Mouse (Mus musculus) mouse trophoblast stem cell (cell line): ENCODE data around the gene Prkca.

ENCODE experiments used
- in situ Hi-C, 2 experiments: fragments of 300-500 bp; cut with MseI, MboI; formaldehyde crosslinking; loops; 2 replicates in 1 of 2; 3 replicates in 1 of 2; pipeline ENCODE4 v1.15.1; 2025

The Prkca gene

GRCm38 (mm10) chr11:108299913-108300312, 43.8 kb downstream of the Prkca start:
- in situ Hi-C loops: no loop called here

DNA sequence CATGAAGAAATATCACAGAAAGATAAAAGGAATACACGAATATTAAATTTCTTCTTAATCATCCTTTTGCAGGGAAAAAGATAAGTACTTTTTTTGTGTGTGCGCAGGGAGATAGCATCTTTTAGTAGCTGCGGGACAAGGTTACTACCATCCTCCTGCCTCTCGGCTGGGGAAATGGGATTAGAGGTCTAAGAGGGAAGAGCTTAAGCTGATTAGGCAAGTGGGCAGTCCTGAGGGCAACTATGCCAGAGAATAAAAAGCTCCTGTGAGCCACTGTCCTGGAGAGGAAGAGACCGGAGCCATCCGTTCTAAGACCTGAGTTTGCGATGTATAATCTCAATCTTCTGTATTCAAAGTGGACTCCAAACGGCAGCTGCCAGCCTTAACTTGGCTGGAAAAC, 45.8 kb downstream of the Prkca start:
- in situ Hi-C loops: no loop called here

GRCm38 (mm10) chr11:108295373-108295772, 48.4 kb downstream of the Prkca start:
- in situ Hi-C loops: no loop called here

DNA sequence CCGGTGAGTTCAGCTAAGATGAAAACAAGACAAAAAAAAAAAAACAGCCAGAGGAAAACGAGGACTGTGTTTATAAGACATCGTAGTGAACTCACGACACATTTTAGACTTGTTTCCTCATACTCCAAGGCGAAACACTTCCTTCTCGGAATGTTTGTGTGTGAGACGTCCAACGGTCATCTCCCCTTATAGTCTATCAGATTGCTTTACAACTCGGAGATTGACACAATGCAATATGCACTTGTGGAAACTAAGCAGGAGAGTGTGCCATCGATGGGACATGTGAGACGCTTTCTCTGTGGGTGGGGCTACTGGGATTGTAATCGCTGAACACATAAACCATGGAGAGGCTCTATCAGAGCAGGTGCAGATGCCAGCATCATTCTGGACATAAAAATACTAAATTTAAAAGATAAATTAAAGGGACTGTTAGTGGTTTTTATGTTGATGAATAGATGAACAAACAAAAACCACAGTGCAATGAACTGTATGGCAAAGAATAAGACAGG, 49.4 kb downstream of the Prkca start:
- in situ Hi-C loops: no loop called here

GRCm38 (mm10) chr11:108293843-108294242, 49.9 kb downstream of the Prkca start:
- in situ Hi-C loops: no loop called here

- in situ Hi-C loops: no loop called here
Measured at GRCm38 (mm10) chr11:108289192-108289591, 54.5 kb downstream of the Prkca start.

DNA sequence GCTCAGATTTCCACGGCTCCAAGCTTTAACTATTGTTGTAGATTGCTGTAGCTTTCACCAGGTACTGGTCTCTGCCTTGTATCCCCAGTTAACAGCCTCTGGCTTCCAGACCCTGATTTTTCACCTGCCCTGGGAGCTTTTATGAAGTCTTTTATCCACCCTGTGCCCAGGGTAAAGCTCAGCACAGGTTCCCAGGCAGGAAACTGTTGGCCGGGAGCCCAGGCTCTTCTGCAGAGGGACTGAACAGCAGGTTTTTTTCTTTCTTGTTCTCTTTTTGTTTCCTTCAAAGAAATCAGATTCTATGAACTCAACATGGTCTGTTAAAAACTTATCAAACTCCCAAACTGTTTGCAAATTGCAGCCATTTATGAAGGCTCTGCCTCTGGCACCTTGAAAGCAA, 56.4 kb downstream of the Prkca start:
- in situ Hi-C loops: no loop called here

- in situ Hi-C loops: no loop called here
Measured at GRCm38 (mm10) chr11:108285046-108285445, 58.7 kb downstream of the Prkca start.

DNA sequence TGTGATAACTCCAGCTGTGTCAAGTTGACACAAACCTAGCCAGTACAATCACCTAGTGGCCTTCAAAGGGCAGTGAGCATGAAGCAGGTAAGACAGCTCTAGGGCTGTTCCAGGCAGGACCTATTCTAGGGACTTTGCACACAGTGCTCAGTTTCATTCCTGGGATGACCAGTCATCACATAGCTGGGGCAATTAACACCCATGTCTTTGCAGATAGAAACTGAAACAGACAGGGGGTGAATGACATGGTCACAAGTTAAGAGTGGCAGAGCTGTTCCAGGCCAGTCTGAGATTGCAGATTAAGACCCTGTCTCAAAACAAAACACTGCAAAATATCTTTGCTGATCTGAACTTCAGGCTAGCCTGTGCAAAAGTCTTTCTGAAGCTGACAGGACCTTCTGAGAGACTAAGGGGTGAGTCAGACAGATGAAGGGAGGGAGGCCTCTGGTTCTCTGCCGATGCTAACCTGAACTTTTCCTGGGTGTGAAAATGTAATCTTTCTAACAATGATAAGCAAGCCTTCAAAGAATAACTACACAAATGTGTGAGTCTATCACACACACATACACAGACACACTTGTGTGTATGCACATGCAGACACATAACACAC, 60.8 kb downstream of the Prkca start:
- in situ Hi-C loops: no loop called here

DNA sequence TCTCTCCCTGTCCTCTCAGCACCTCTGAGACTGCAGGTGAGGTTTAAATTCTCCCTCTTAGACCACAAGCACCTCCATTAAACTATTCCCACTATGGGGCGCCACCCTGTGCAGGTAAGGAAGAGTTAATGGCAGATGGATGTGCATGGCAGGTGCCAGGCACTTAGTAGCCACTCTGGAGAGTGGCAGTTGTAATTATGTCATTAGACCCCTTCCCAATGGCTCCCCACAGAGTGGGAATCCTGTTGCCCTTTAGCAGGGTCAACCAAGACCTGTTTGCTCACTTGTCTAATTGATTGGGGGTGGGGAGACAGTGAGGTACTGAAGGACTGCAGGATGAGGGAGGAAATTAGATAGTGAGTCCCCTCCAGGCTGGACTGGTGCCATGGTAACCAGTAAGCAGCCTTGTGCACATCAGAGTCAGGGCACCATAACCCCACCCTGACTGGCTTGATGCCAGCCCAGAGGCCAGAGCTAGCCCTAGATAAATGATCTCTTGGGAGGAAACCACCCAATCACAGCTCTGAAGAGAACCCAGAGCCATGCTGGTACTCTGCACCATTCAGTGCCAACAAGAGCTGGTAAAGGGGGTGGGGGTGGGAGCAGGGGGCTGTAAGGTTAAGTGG, 63.9 kb downstream of the Prkca start:
- in situ Hi-C loops: no loop called here

DNA sequence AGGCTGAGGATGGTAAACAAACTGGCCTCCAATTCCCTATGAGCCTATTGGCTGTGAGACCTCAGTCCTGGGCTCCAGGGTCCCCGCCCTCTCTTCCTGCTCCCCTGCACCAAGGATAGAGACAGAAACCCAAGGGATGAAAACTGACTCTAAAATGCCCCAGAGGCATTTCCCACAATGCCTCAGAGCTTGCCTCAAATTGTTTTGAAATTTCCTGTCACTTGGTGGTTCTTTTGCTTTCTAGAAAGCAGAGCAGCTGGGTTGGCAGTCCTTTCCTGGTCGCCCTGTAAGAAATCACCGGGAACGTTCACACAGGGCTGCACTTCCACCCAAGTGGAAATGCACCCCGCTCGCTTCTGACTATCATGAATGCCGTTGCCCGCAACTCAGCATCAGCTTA, 66.6 kb downstream of the Prkca start:
- in situ Hi-C loops: no loop called here

DNA sequence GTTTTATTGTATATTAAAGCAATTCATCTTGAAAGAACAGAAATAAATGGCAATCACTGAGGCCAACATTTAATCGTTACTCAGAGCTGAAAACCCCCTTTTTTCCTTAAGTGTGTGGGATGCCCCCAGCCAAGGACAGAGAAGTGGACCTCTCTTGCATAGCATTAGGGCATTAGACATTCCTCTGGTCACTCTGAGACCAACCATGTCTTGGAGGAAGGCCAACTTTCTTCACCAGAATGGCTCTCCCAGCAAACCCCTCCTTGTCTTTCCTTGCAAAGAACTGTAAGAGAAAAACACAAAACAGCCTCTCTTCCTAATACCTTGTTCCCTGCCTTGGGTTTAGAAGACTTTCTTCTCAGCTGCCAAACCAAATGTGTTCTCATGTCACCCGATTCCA, 67.6 kb downstream of the Prkca start:
- in situ Hi-C loops: no loop called here

GRCm38 (mm10) chr11:108274046-108274445, 69.7 kb downstream of the Prkca start:
- in situ Hi-C loops: no loop called here

- in situ Hi-C loops: no loop called here
Measured at GRCm38 (mm10) chr11:108273415-108273965, 70.2 kb downstream of the Prkca start.

GRCm38 (mm10) chr11:108272601-108273414, 70.9 kb downstream of the Prkca start:
- in situ Hi-C loops: no loop called here

GRCm38 (mm10) chr11:108271305-108271704, 72.4 kb downstream of the Prkca start:
- in situ Hi-C loops: no loop called here

DNA sequence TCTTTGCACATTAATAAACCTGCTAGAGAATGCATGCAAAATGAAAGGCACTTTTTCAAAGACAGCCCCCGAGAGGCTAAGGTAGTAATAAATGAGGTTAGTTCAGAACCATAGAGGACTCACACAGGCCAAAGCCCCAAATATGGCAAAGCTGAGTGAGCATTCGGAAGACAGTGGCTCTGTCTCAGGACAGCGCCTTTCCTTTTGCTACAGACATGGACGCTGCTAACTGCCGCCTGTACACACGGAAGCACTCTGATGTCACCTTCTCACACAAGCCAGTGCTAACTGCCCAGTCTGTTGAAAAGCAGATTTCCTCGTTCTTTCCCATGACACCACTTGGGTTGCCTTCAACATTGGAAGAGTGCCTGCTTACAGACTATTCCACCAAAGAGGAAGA, 74.2 kb downstream of the Prkca start:
- in situ Hi-C loops: no loop called here

DNA sequence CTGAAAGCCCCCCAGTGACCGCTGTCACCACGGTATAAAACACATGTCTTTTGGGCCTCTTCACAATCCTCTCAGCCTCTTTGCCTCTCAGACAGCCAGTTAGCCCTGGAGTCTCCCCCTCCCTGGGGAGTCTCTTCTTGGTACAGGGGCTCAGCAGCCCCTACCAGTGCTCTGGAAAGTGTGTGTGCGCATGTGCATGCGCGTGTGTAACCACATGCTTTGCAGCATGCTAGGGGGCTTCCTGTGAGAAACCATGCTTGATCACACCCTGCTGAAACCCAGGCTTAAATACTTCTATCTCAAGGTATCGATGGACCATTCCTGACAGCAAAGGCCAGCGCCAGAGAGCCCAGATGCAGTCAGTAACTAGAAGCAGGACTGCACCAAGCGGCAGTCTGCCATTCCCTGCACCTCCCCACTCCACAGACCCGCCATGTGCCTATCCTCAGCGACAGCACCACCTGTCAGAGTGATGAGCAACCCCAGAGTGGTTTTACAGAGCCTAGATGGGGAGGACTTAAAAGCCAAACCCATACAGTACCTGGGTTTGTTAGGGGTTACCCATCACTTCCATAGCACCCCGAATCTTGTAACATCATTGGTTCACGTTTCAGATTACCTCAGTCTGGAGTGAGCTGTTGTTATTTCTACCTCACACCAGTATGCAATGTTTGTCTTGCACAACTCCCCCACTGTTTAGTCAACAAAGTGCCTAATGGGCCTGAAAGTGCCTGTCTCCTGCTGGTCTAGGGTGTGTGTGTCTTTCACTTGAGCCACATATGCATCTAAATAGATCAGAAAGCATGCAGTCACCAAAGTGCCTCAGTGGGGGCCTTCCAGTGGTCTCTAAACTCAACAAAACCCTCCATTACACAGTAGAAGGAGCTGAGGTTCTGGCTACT, 75.1 kb downstream of the Prkca start:
- in situ Hi-C loops: no loop called here

- in situ Hi-C loops: no loop called here
Measured at GRCm38 (mm10) chr11:108267825-108268224, 75.9 kb downstream of the Prkca start.

DNA sequence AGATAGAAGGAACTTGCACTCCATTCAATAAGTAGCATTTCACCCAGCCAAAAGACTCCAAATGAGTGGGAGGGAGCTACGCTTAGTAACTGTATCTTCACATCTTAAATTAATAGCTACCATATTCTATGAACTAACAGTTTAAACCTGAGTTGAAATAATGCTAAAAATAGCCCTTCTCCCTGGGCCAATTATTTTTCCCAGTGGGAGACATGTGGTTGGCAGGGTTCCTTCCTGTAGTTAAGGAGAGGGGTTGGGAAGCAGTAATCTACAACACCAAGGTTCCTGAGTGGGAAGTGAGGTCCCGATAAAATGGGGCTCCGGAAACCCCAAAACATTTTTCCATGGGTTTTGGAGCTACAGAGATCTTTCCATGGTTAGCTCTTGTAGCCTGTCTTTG, 76.7 kb downstream of the Prkca start:
- in situ Hi-C loops: no loop called here

DNA sequence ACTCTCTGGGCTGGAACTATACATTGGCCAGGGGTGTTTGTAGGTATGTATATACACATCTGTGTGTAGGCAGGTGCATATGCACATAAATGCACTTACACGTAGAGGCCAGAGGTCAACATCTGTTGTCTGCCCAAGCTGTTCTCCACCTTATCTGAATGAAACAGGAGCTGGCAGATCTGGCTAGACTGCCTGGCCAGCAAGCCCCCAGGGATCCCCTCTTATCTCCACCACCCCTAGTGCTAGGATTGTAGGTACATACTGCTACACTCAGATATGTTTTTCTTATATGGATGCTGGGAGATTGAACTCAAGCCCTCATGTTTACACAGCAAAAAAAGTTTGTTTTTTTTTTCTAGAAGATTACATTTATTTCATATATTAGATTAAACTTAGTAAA, 79.9 kb downstream of the Prkca start:
- in situ Hi-C loops: no loop called here
